Comparison of ENCODE assay signal across 20 mouse cellular contexts in the genomic region with DNA sequence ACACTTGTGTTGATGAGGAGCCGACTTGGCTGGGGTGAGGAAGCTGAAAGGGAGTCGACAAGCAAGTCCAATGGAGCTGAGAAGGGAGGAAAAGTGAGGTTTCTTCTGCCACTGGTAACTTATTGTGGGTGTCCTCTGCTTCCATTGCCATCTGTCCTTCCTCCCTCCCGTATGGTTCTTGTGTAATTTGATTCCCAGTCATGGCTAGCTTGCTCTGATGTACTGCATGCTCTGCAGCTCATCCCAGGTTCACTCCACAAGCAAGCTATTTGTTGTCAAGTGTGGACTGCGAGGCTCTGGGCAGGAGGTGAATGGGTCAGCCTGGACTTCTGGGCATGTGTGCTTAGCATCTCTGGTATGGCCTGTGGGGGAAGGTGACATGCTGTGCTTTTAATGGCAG.
DNase-seq lines count a peak whose midpoint lies in the region; ATAC-seq lines count a peak whose summit lies in the region.
"Had no signal": no experiment of that assay in that cellular context is flagged by ENCODE, and none has a peak within 500 bp of the region (broad histone marks: within the 10 kb centered on the region; RNA-seq: fewer than 3 reads in every experiment).

No protein-coding gene starts in this region.

- ATAC-seq in kidney, embryonic 16.5 days (ENCODE audit: low FRiP score, low TSS enrichment), result peak; percentile 82
- ATAC-seq: CD4-positive, CD25-positive, alpha-beta regulatory T cell, adult 4 months; forebrain, postnatal 0 days; hindbrain, embryonic 16.5 days; liver, embryonic 12.5 days had no signal

- no peaks in the 10 kb centered on the region for H3K9me3 ChIP-seq in kidney, embryonic 16.5 days (ENCODE audit: low read length)
- H3K9me3 ChIP-seq: liver, embryonic 12.5 days; lung, embryonic 15.5 days; megakaryocyte, embryonic 14.5 days; neural tube, embryonic 13.5 days had no signal

- H3K27me3 ChIP-seq in kidney, embryonic 16.5 days (ENCODE audit: insufficient read depth, low read length), result no peaks in the 10 kb centered on the region
- H3K27me3 ChIP-seq: liver, embryonic 12.5 days; lung, embryonic 15.5 days; megakaryocyte, embryonic 14.5 days; neural tube, embryonic 13.5 days had no signal

- H3K4me2 ChIP-seq in kidney, embryonic 16.5 days (replicated peaks; ENCODE audit: low read depth, low read length), result no peak overlapping the region
- H3K4me2 ChIP-seq: liver, embryonic 12.5 days; lung, embryonic 15.5 days; neural tube, embryonic 13.5 days had no signal

- no peak overlapping the region for H3K4me3 ChIP-seq in kidney, embryonic 16.5 days (ENCODE audit: low read length)
- H3K4me3 ChIP-seq: heart, adult 2 months; liver, embryonic 12.5 days; lung, embryonic 15.5 days; megakaryocyte, embryonic 14.5 days; neural tube, embryonic 13.5 days had no signal

- WGBS in kidney, embryonic 16.5 days, result 30% methylated on average over 4 of the region's 4 CpGs

- H3K27ac ChIP-seq in kidney, embryonic 16.5 days (ENCODE audit: low read length), result no peak overlapping the region
- H3K27ac ChIP-seq: heart, adult 2 months; liver, embryonic 12.5 days; lung, embryonic 15.5 days; neural tube, embryonic 13.5 days; stomach, postnatal 0 days had no signal

- no peaks in the 10 kb centered on the region for H3K36me3 ChIP-seq in kidney, embryonic 16.5 days (ENCODE audit: insufficient read depth, low read length)
- H3K36me3 ChIP-seq: liver, embryonic 12.5 days; lung, embryonic 15.5 days; neural tube, embryonic 13.5 days had no signal

- no peaks in the 10 kb centered on the region for H3K4me1 ChIP-seq in kidney, embryonic 16.5 days (ENCODE audit: insufficient read depth, low read length)
- H3K4me1 ChIP-seq: liver, embryonic 12.5 days; lung, embryonic 15.5 days; megakaryocyte, embryonic 14.5 days; neural tube, embryonic 13.5 days had no signal

- DNase-seq in kidney, postnatal 10 days, result no peak
- DNase-seq in right cerebral cortex, adult 2 months (ENCODE audit: low spot score in 2 of 2), result peak; percentile 16 to 23
- DNase-seq in right cerebral cortex, postnatal 10 days (ENCODE audit: low spot score in 2 of 2), result no peak
- DNase-seq in layer of hippocampus, adult 8-10 months (ENCODE audit: low spot score in 2 of 2), result peak; percentile 11 to 28
- DNase-seq in telencephalon, adult 2 months (ENCODE audit: low read depth, low spot score), result peak; percentile 42
- DNase-seq in retina, embryonic 14.5 days (ENCODE audit: low spot score), result no peak
- DNase-seq: adrenal gland, adult 8-10 months; cerebellum, adult 8-10 months; forebrain, postnatal 0 days; heart, adult 2 months; kidney, adult 8-10 months; thymus, postnatal 36 days had no signal

- no peak overlapping the region for H3K9ac ChIP-seq in kidney, embryonic 16.5 days (replicated peaks; ENCODE audit: low read length)
- H3K9ac ChIP-seq: forebrain, postnatal 0 days; liver, embryonic 12.5 days; lung, embryonic 15.5 days; neural tube, embryonic 13.5 days had no signal

Comparison
In these comparisons a context has a peak if more than half of its experiments do, and no peak if none do; other contexts are left out.
1. DNase-seq: peak in right cerebral cortex, adult 2 months (2 of 2), layer of hippocampus, adult 8-10 months (2 of 2) and telencephalon, adult 2 months (single experiment); none in kidney, postnatal 10 days (single experiment), right cerebral cortex, postnatal 10 days (0 of 2) and retina, embryonic 14.5 days (single experiment).